ENCODE assay signal across 8 mouse cellular contexts in genomic region chr1:119912953-119913814, GRCm38 (mm10). TPM values are rescaled to one million over a fixed set of nuclear protein-coding genes. Genes with fewer than 3 reads are reported as not detected.
DNase-seq lines count a peak whose midpoint lies in the region; ATAC-seq and TF ChIP-seq lines count a peak whose summit lies in the region.

TSS of gene Tmem177 (minus strand) at chr1:119913208.

- H3K4me1 ChIP-seq in megakaryocyte, embryonic 14.5 days = peaks cover 47% of the 10 kb centered on the region

- TF ChIP-seq CTCF in gastrocnemius, adult 2 months (IDR thresholded peaks at IDR 0.05) = no peak

- H3K36me3 ChIP-seq in megakaryocyte, embryonic 14.5 days (replicated peaks; ENCODE audit: low read length) = peaks cover 31% of the 10 kb centered on the region

- no peaks in the 10 kb centered on the region for H3K9me3 ChIP-seq in megakaryocyte, embryonic 14.5 days

- no peaks in the 10 kb centered on the region for H3K27me3 ChIP-seq in megakaryocyte, embryonic 14.5 days (replicated peaks)

- peak; percentile 95 for ATAC-seq in common myeloid progenitor, adult 5-6 weeks (replicated peaks; ENCODE audit: low read depth, poor library complexity, severe bottlenecking)

- H3K4me3 ChIP-seq in gastrocnemius, adult 2 months = peak within 1 kb of the TSS; percentile 73
- peak within 1 kb of the TSS; percentile 92 for H3K4me3 ChIP-seq in megakaryocyte, embryonic 14.5 days (replicated peaks)

- intact Hi-C loops in gastrocnemius, adult 2 months (cut with DNase I) = loop anchor here (2.0 kb wide), 1 partner anchor 76 kb away; the partner anchor contains the start of gene Ptpn4

- H3K27ac ChIP-seq in gastrocnemius, adult 2 months = peak within 1 kb of the TSS; percentile 87

- peak; percentile 89 for DNase-seq in WW6 (ENCODE audit: low read depth, low spot score)
- DNase-seq in gastrocnemius, adult 2 months = peak; percentile 97
- peak; percentile 78 for DNase-seq in hindlimb bud, embryonic 11.5 days (ENCODE audit: extremely low spot score, low read depth, low spot score)
- peak; percentile 81 to 84 for DNase-seq in left cerebral cortex, adult 8-10 months (ENCODE audit: low spot score in 2 of 2)
- DNase-seq in right cerebral cortex, postnatal 10 days (ENCODE audit: low spot score in 2 of 2) = peak; percentile 92 to 93
- peak; percentile 97 for DNase-seq in urinary bladder, postnatal 25 days (ENCODE audit: low spot score)

RNA-seq across cellular contexts. Expression of gene Tmem177, which starts in this region (rescaled TPM):
- total RNA-seq in common myeloid progenitor, adult 5-6 weeks (2017) = 4.1 and 5.3 TPM in 2 replicates
- 1 to 10 TPM; 6.1 to 7.8 TPM for total RNA-seq in gastrocnemius, adult 2 months (2021)
- 1 to 10 TPM; 7.0 to 9.3 (median 7.8) TPM for total RNA-seq in left cerebral cortex, adult 8-10 months (2022)
- polyA plus RNA-seq in megakaryocyte, embryonic 14.5 days (2012; ENCODE audit: insufficient read depth, low replicate concordance) = 0.02 TPM in 1 of 2 replicates, not detected in the other

Comparison
In these comparisons a context has a peak if more than half of its experiments do, and no peak if none do; other contexts are left out.
1. Peak in every context shown above with its lines: DNase-seq, ATAC-seq, H3K4me3 ChIP-seq and H3K27ac ChIP-seq.